Mouse (Mus musculus) testis, postnatal 10 days (tissue): ENCODE measurements around the gene Sap30l.

Source experiments
- DNase-seq: peaks from one replicate; pipeline ENCODE4 v3.0.0; 2021; ENCODE audit warnings: low spot score

Gene Sap30l

DNA sequence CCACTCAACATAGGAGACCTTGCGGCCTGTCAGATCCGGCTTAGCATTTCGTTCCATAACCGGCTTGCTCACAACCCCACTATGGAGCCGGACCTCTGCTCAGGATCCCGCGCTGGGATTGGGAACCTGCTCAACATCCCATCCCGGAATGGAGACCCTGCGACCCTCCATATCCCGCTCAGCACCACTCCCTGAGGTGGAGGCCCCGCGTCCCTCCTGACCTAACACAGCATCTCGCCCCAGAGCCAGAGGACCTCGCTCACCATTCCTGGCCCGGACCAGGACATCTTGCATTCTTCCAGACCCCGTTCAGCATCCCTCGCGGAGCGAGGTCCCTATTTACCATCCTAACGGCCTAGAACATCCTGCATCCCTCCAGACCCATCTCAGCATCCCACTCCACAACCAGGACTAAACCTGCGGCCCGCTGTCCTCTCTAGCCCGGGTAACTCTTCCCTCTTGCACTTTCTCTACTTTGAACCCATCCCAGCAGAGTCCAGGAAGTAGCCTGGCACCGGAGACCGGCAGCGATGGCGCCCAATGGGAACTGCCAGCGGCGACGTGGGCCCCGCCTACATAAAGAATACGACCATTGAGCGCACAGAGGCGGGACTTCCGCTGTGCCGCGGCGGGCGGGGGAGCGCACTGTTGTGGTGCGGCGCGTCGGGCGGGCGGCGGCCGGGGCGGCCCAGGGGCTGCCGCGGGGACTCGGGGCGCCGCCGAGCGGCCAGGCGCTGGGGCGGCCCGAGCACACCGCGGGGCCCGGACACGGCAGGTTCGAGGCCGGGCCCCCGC, at the start of gene Sap30l:
Sap30l (plus strand) TSS at position 667 of the 795 bp plus-strand sequence.
- peak; percentile 97 for DNase-seq

DNA sequence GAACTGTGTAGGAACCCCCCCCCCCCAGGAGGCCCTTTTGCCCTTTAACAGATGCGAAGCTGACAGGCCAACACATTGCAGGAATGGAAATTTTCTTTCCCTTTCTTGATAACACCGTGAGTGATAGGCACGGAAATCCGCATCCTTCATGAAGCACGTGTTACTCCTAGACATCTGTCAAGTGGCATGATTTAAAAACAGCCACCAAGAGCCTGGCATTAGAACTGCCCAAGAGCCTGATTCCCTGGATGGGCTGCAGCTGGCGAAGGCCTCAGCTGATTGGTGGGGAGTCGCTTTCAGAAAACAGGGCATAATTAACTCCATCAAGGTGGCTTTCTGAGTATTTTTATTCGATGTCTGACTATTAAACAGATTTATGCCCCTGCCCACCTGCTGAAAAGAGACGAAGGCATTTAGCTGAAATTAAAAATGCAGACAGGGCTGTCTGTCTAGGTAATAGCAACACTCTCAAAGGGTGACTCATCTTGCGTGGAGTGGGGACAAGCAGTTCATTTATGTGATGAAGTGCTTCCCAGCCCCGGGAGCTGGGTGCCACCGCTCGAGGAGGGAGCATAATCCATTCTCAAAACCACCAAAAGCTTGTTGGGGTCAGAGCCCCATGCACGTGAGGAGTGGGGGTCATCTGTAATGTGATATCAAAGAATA, 47.8 kb upstream of the Sap30l start:
- no peak for DNase-seq

DNA sequence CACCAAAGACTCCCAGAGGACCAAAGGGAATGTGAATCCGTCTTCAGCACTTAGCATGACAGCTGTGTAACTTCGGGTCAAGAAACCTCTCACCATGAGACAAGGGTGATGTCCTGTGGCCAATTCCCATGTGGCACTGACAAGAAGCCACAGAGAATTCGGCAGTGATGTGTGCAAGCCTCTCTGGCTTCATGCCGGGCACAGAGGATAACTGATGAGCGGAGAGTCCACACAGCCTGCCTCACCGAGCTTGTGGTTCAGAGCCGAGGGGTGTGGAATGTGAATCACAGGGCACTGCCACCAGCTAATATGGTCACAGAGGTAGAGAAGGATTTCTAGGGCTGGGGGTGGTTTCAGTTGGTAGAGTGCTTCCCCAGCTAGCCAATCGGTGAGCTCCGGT, 42.8 kb upstream of the Sap30l start:
- DNase-seq, result no peak

DNA sequence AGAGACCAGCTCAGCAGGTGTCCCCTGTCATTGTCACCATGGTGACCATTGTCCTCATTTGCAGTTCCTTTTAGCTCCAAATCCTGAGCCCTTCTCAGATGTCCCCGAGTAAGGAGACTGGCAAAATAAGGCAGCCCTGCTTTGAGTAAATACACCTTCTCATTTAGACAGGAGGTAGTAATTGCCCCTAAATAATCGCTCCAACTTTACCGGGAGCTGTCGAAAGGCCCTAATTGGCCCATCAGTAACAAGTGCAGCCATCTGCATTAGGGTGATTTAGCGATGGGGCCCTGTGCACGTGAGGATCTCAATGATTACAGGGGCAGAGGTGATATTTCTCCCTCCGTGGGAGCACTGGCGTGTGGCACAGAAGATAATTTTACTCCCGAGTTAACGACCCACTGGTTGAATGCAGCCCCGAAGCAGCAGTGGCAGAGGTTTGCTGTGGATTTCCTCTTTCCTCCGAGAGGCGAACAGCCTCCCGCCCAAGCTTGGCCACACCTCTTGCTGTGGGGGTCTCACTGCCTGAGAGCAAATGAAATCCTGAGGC, 40.9 kb upstream of the Sap30l start:
- no peak for DNase-seq

DNA sequence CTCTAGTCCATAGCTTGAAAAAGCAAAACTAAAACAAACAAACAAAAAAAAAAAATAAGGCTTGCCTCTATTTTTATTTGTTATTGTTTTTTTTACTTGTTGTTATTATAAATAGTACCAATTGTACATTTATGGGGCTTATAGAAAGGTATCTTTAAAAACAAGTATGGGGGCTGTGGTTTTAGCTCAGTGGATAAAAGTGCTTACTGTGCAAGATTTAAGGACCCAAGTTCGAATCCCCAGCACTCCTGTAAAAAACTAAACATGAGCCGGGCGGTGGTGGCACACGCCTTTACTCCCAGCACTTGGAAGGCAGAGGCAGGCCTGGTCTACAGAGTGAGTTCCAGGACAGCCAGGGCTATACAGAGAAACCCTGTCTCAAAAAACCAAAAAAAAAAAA, 40.1 kb upstream of the Sap30l start:
- DNase-seq, result no peak

DNA sequence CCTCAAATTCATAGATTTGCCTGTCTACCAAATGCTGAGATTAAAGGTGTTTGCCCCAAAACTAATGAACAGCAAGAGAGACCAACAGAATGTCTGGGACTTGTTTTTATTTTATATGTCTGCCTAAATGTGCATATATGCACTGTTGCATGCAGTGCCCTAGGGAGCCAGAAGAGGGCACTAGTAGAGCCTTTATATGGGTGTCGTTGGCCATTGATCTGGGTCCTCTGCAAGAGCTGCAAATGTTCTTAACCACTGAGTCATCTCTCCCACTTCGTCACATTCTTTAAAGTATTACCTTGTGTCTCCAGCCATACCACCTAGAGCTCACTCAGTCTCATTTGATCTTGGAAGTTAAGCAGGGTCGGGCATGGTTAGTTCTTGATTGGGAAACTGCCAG, 37.3 kb upstream of the Sap30l start:
- no peak for DNase-seq

DNA sequence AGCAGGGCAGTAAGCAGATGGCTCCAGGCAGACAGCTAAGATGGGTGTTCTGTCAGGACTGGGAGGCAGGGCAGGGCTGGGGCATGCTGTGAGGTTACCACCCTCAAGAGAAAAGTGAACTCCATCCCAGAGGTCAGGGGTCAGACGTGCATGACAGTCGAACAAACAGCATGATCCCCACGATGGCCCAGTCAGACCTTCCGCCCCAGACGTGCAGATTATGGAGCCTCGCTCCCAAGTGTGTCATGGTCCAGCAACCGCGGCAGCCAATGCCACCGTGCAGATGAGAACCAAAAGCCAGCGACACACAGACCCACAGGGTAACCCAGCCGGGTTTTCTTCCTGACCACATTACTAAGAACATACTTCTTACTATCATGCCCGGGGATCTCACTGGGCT, 34.8 kb upstream of the Sap30l start:
- DNase-seq, result no peak

DNA sequence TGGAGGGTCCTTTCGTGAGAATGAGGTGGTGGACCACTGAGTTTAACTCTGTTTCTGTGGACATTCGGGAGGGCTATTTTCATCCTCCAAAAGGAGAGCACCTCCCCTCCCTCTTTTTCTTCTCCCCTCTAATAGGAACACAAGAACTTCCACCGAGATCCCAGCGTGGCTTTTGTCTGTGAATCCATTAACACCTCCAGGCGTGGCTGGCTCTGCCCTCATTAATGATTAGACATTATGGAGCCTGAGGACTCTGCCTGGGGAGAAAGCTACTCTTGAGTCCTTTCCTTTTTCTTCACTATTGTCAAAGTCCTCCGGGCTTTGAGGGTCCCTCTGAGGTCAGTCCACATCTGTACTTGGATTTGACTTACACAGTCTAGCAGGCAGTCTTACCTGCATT, 34.3 kb upstream of the Sap30l start:
- DNase-seq, result no peak

DNA sequence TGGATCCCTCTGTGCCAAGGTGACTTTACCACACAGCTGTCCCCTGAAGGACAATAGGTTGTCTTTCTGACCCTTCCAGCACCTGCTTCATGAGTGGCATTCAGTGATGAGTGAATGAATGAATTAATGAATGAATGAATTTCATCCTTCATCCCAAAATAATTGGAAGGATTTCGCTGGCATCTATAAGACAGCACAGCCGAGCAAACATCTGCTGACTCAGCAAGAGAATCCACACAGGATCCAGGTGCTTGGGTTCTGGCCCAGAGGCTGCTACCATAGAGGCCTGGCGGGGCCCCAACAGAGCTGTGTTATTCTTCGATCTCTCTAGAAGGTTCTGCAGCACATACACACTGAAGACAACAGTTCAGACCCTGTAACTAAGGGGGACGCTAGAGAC, 30.7 kb upstream of the Sap30l start:
- DNase-seq, result no peak

DNA sequence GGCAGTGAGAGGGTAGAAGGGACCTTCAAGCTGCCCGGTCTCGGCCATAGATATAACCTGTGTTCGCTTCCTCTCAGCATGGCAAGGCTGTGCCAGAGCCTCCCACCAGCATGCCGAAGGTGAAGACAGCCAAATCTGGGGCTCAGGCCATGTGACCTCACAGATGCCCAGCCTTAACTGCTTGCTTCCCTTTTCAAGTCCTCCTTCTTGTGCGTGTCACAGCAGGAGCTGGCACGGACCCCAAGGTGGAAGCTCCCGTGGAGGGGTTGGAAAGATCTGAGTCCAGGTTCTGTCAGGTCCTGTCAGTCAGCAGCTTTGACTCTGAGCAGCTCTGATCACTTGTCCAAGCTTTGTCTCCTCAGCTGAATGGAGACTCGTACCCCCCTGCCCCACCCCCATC, 29.8 kb upstream of the Sap30l start:
- DNase-seq, result no peak

DNA sequence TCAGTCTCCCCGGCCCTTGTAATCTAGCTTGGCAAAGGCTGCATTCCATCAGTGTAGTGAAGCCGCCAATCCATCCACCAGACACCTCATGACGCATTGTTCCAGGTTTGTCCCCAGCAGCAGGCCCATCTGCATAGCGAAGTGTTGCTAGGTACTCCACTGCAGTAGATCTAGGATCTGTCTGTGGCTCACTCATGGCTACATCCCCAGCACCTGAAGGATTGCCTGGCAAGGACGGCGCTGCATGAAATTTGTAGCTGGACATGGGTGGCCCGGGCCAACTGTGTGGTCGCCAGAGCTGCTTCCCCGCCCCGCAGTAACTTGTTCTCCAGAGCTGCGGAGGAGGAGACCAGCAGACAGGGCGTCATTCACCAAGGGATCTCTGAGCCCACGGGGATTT, 28.0 kb upstream of the Sap30l start:
- no peak for DNase-seq

DNA sequence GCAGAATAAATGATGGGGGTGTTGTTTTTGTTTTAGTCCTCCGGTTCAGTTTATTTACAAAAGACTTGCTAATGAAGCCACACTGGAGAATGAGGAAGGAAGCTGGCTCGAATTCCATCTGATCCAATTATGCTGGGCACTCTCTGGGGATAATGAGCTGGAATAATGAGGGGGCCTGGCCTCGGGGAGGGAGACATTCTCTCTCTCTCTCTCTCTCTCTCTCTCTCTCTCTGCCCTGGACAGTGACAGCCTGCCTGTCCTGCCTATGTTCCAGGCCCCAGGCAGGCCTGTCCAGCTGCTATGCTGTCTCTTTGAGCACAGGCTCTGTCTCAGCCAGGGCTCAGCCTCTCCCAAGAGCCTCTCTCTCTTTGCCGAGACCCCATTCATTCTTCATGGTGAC, 27.5 kb upstream of the Sap30l start:
- DNase-seq, result no peak

DNA sequence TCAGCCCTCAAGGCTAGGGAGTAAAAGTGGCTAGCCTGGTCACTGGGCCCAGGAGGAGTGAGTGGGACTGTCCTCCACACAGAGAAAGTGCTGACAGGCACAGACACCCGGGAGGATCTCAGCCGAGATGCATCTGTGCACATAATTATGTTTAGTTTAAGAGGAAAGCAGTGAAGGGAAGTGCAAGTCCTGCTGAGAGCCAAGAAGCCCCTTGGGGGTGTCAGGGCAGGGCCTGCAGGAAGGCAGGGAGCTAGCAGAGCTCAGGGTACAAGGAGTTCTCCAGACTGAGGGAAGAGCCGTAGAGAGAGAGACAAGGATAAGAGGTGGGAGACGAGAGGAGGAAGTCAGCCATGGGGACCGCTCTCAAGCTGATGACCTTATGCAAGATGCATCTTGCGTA, 25.6 kb upstream of the Sap30l start:
- no peak for DNase-seq

DNA sequence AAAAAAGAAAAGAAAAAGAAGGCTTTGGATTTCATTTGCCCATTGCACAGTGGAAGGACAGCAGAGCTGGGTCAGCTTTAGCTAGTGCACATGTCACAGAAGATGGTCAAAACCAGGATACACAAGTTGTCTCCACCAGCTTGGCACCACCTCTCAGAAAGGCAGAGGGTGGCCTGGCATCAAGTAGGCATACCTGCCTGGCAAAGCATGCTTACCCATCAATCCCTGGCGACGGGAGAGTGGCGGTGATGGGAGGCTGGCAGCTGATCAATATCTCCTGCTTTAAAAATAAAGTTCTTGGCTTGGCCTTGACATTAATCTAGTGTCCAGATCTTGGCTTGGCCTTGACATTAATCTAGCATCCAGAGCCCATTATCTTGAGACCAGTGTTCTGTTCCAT, 24.9 kb upstream of the Sap30l start:
- DNase-seq, result no peak

DNA sequence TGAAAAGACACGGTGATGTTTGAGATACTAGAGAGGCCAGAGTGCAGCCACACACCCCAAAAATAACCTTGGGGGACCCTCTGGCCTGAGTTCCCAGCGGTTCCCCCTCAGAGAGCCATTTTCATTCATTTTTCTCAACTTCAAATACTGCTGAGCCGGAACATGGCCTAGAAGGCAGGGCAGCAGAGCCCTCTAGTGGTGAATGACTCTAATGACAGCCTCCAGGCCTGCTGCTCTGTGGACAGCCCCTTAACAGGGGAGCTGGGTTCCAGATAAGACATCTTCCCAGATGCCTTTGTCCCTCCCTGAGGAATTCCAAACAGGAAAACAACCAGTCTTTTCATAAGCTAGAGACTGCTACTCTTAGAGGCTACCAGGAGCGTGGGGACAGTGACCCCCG, 23.1 kb upstream of the Sap30l start:
- no peak for DNase-seq

DNA sequence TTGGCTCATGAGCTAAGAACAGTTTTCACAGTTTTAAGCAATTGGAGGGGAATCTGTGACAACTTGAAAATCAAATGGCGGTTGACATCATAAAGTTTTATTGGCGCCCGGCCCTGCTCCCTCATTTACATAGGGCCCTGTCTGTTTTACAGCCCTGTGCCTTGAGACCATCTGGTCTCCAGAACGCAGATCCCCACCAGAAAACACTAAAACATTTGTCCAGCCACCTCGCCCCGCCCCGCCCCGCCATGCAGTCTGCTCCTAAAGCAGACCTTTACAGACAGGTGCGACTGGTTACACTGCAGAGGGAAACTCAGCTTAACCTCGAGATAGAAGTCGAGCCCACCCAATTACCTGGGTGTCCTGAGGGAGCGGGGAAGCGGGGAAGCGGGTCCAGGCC, 21.6 kb upstream of the Sap30l start:
- DNase-seq, result no peak

DNA sequence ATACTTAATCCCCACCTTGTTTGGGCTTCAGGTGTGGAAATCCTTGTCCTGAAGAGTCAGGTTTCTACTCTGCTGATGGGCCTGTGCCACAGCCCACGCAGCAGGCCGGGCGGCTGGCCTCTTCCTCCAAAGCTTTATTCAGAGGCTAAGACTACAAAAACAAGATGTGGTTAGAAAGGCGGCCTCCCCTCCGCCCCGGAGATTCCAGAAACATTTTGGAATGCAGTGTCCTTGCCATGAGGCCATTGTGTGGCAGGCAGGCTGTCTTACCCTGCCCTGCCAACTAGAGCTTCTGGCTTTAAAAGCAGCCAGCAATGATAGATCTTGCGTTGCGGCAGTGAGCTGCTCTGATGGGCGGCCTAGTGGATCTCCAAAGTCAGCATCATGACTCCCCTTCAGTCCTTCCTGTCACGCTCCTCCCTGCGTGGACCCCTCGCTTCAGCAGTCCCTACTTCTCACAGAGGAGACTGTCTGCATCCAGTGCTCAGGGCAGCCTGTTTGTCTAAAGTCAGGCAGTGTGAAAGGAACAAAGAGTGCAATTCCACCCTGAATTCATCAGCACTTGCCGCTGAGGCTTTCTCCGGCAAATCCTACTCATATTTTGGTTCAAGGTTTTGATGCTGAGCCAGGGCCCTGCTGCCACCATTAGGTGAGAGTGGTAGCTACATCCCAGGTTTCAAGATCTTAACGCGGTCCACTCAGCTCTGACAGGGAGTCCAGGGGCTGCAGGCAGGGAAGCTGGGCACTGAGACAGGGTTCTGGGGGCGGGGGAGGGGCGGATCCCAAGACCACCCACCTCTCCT, 14.6 kb upstream of the Sap30l start:
- peak; percentile 68 for DNase-seq

DNA sequence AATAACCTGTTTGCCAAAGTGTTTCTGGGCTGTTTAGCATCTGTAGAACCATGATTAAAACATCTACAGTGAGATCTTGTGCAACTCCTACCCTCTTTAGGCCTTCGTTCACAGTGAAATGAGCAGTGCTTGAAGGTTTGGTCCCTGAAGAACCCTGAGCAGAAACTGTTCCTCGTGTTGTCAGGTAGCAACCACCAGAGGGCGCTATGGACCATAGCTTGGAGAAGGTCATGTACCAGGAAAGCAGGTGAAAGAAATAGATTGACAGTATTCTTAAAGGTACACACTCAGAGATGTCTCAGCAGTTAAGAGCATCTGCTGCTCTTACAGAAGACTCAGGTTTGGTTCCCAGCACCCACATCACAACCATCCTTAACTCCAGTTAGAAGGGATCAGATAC, 13.5 kb upstream of the Sap30l start:
- DNase-seq, result peak; percentile 75

DNA sequence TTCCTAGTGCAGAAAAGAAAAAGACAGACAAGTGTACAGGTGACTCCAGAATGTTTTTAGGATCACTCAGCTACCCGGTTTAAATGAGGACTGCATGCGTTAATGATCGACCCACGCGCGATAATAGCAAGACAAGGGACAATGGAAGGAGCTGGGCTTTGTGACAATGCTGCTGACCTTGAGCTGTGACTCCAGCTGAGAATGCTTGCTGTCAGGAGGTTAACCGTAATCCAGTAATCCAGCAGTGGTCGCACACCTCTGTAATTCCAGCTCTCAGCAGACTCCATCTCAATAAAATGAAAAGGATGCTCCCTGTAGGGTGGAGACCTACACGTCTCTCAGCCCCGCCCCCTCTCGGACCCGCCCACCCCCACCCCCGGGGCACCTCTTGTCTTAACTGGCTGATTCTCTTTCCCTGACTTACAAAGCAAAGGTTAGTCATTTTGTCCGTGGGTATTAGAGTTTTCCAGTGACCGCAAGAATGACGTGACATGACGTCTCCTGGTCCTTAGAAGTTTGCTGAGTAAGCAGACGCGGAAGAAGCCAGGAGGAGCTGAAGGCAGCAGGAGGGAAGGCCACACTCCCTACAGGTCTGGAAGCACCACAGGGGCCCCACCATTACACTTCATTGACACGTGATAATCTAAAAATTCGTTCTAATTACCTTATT, 10.4 kb upstream of the Sap30l start:
- DNase-seq, result no peak

DNA sequence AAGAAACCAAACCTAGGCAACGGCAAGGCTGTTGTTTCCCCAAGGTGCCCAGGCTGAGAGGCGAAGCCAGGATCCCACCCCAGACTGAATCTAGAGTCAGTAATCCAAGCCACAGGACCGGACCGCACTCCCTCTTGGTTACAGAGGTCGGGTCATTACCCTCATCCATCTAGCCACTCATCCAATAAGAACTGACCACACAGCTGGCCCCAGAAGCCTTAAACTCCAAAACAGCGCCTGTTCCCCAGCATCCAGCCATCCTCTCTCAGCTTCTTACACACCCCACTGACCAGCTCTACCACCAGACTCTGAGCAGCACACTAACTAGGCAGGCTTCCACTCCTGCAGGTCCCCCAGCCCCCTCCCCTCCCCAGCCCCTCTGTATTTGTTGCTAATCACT, 6.4 kb upstream of the Sap30l start:
- DNase-seq, result no peak

DNA sequence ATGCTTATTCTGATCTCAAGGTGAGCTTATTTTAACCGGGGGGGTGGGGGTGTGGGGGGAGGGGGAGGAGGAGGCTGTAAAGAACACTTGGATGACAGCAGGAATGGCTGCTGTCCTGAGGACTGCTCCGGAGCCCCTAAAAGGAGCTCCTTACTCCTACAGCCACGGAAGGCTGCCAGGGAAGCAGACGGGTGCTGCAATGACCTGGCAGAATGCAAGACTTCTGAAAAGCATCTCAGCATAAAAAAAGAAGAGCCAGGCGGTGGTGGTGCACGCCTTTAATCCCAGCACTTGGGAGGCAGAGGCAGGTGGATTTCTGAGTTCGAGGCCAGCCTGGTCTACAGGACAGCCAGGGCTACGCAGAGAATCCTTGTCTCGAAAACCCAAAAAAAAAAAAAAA, 3.6 kb upstream of the Sap30l start:
- no peak for DNase-seq

DNA sequence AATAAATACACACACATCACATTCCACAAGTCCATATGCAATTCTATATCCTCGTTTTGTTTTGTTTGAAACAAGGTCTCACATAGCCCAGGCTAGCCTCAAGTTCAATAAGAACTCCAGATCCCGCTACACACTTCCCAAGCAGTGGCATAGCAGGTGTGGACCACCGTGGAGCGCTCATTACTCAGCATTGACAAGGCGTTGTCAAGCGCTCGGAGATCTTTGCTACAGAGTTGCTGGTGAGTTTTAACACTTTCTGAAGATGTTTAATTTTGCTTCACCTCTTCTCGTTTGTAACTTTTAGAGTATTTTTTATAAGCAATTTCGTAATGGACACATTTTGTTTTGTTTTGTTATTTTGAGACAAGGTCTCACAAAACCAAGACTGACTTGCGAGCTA, 2.0 kb upstream of the Sap30l start:
- DNase-seq, result no peak
